Mouse (Mus musculus): ENCODE measurements around the gene Tssk3. TPM values are rescaled to one million over a fixed set of nuclear protein-coding genes. Genes with fewer than 3 reads are reported as not detected.
"Not testable (repeated sequence)": the region's sequence is repeated elsewhere in the genome, so short reads cannot be mapped to it uniquely, and the experiment has no call there.

The Tssk3 gene
- total RNA-seq, 2 experiments from 2014 or later = not detected

- DNase-seq (ENCODE audit: low spot score in 2 of 2) = peak; percentile 70 to 84
These were observed 10.1 kb upstream of the Tssk3 start for GRCm38 (mm10) chr4:129500607-129501566.

DNA sequence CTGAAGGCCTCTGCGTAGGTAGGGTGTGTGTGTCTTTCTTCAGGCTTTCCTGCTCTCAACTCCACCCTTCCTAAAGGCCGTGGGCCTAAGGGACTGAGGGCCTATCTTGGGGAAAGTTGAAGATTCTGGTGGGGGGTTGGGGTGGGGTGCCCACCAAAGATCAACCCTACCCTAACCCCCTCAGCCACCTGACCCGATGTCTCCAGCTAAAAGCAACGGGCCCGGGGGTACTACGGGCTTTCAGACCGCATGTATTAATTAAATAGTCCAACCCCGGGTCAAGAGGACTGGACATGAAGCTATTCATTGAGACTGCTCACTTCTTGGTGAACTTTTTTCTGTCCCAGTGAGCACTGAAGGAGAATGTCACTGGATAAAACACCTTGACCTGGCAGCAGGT, 9.2 kb upstream of the Tssk3 start:
- no peak for DNase-seq (ENCODE audit: low spot score in 2 of 2)

DNA sequence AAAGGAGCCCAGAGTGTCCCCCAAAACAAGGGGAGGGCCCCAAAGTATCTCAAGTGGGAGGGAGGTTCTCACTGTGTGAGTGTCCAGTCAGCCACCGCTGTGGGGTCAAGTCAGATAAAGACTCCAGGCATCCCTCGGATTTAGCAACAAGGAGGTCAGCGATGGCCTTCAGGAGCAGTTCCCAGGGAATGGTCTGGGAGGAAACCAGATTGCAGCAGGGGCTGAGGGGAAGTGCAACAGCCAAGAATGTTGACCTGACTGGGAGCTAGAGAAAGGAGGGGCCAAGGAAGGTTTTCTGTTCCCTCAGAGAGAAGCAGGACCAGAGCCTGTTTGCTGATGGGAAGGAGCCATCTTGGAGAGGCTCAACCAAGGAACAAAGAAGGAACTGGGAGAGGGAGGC, 8.1 kb upstream of the Tssk3 start:
- no peak for DNase-seq (ENCODE audit: low spot score in 2 of 2)

DNA sequence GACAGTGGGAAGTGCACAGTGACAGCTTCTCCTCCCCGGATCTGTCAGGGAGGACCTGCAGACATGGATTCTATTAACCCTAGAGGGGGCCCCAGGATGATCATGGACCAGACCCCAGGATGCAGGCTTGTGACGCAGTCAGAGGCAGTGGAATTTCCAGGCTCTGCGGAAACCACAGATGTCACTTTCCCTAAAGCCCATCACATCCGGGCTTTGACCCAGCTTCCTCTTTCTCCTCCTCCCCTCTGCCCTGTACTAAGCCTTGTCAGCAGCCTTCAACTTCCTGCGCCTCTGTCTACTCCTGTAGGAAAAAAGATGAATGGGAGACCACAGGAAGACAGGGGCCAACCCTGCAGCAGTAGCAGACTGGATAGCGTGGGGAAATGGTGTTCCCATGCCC, 5.8 kb upstream of the Tssk3 start:
- DNase-seq (ENCODE audit: low spot score in 2 of 2) = no peak

DNA sequence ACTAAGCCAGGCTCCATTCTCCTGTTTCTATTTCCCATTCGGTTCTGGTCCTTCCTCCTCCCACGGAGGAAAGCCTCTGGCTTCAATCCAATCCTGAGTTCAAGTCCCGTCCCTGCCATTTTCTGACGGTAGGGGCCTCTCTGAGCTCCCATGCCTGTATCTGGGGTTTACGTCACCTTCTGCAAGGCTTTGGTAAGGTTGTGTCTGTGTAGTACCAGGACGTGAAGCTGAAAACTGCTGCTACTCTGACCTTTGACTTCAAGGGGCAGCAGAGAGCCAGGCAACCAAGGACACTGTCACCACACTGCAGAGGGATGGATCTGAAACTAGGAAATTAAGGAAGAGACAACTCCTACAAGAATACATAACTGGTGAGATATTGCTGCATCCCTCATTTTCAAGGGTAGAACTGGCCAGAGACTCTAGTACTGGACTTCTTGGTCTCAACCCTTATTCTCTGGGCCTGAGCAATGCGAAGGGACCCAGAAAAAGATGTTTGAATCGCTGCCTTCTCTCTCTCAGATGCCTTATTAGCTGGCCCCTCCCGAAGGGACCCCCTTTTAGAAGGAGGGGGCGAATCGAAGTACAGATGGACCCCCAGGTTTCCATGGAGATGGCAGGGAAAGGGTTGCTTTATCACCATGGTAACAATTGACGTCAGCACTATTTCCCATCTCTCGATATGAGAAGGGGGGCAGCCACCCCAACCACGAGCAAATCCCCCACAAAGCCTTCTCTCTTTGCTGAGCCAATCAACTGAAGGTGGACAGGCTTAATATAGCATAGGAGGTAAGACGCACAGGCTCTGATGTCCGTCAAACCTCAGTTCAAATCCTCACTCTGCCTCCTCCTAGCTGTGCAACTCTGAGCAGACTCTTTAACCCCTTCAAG, 5.1 kb upstream of the Tssk3 start:
- no peak for DNase-seq (ENCODE audit: low spot score in 2 of 2)

DNA sequence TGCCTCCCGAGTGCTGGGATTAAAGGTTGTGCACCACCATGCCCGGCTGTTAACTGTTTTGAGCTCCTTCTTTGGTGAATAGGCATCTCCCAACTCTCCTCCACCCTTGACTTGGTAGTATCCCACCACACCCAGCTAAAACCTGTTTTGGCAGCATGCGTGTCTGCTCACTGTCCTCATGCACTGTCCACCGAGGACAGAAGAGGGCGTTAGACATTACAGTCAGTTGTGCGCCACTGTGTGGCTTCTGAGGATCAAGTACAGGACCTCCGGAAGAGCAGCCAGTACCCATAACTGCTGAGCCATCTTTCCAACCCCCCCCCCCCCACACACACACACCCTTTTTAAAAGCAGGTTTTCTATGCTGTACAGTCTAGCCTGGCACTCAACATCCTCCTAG, 3.9 kb upstream of the Tssk3 start:
- no peak for DNase-seq (ENCODE audit: low spot score in 2 of 2)

DNA sequence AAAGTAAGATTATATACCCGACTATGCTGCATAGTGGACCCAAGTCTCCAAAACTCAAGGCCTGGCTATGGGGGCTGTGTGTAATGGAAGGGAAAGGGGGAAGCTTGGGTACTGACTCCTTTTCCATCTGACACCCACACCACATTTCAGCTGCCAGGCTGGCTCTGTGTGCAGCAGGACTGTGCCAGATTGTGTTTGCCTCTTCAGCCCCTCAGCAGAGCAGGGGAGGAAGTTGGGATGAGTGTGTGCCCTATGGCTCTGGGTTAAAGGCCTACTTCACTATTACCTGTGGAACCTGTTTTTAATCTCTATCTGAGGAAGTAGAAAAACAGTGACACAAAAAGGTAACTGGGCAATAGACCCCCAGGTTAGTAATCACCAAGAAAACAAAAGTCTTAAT, 9.7 kb downstream of the Tssk3 start:
- DNase-seq (ENCODE audit: low spot score in 2 of 2) = no peak

DNA sequence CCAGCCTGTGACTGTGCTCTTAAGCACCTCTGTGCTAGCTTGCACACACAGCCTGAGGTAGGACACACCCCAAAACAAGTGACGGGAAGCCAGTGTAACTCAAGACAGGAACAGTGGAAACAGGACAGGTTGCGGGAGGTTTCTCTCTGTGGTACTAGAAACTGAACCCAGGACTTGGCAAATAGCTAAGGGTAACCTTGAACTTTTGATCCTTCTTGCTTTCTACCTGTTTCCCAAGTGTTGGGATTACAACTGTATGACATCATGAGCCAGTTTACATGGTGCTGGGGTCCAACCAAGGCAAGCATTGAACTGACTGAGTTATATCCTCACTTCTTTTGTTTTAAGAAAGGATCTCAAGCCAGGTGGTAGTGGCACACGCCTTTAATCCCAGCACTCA, 11.0 kb downstream of the Tssk3 start:
- DNase-seq (ENCODE audit: low spot score in 2 of 2) = no peak

DNA sequence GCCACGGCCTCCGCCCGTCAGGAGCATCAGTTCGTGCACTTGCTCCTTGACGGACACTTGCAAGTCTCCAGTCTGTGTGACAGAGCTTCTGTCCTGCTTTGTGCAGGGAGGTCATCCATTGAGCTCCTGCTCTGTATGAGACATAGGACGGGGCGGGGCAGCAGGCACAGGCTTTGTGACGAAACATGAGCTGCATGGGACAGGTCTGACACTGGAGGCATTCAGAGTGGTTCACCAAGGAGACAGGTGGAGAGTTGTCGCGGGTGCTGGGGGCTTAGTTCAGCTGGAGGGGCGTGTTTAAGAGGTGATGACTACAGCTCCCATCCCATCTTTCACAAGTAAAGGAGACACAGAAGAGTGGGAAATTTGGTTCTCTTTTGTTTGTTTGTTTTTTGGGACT, 14.8 kb downstream of the Tssk3 start:
- DNase-seq (ENCODE audit: low spot score in 2 of 2) = no peak

GRCm38 (mm10) chr4:129464286-129464815, 26.5 kb downstream of the Tssk3 start:
- no peak for DNase-seq (ENCODE audit: low spot score in 2 of 2)

- DNase-seq (ENCODE audit: low spot score in 2 of 2) = no peak
These were observed 27.4 kb downstream of the Tssk3 start for GRCm38 (mm10) chr4:129463097-129464059.

- DNase-seq (ENCODE audit: low spot score in 2 of 2) = no peak
These were observed 28.7 kb downstream of the Tssk3 start for GRCm38 (mm10) chr4:129462118-129462517.

- peak; percentile 95 to 98 for DNase-seq (ENCODE audit: low spot score in 2 of 2)
These were observed 29.4 kb downstream of the Tssk3 start, which contains the start of gene Bsdc1 for GRCm38 (mm10) chr4:129461183-129461960. TSS of gene Bsdc1 (plus strand) at chr4:129461581.

DNA sequence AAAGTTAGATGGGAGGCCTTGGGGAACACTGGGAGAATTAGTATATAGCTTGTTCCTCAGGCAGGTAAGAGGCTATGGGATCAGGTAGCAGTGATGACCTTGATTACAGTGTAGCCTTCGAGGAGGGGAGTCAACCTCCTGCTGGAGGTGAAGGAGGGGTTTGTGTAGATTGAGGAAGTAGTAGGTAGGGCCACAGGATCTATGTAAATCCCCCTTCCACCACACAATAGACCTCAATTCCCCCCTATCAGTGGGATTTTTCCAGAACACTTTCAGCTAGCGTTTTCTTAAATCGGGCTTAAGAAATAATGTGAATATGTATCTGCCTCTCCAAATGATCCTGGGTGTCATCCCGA, 30.0 kb downstream of the Tssk3 start:
- DNase-seq (ENCODE audit: low spot score in 2 of 2) = no peak

- DNase-seq (ENCODE audit: low spot score in 2 of 2) = no peak
These were observed 31.1 kb downstream of the Tssk3 start for GRCm38 (mm10) chr4:129459726-129460125.

DNA sequence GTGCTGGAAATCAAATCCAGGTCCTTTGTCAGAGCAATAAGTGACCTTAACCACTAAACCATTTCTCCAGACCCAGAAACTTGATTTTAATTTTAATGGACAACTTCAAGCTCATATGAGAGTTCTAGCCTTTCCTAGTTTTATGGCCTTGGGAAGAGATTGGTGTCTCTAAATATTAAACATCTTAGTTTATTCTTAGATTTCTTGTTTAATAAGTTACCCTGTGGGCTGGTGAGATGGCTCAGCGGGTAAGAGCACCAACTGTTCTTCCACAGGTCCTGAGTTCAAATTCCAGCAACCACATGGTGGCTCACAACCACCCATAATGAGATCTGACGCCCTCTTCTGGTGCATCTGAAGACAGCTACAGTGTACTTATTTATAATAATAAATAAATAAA, 33.5 kb downstream of the Tssk3 start:
- DNase-seq (ENCODE audit: low spot score in 2 of 2) = not testable (repeated sequence)

GRCm38 (mm10) chr4:129456126-129456525, 34.7 kb downstream of the Tssk3 start:
- no peak for DNase-seq (ENCODE audit: low spot score in 2 of 2)

GRCm38 (mm10) chr4:129455265-129455664, 35.6 kb downstream of the Tssk3 start:
- peak in 1 of 2 experiments; percentile 41 for DNase-seq (ENCODE audit: low spot score in 2 of 2)

DNA sequence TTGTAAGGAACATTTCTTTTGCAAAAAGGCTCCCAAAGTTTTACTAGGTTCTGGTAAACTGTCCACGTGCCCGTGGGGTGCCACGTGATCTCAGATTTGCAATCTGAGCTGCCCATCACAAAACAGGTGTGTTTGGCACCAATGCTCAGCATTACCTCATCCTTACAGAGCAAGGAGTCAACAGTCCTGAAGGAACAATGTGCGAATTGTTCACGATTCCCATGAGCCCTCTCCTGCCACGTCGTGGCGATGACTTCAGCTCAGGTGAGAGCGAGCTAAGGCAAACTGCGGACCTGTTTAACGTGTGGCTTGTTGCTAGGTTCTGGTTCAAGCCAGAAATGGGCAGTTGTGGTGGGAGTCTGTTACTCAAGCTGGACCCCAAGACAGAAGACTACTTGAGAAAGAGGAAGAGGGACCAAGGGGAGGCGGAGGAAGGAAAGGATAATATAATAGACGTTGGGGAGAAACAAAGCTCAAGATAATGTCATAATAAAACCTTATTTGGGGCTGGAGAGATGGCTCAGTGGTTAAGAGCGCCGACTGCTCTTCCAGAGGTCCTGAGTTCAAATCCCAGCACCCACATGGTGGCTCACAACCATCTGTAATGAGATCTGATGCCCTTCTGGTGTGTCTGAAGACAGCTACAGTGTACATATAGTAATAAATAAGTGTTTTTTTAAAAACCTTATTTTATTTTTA, 39.2 kb downstream of the Tssk3 start:
- DNase-seq (ENCODE audit: low spot score in 2 of 2) = no peak
